Mouse (Mus musculus) embryo, embryonic 9.5 days (tissue): ENCODE results near the gene Frmd8.
"Not testable (repeated sequence)": the region's sequence is repeated elsewhere in the genome, so short reads cannot be mapped to it uniquely, and the experiment has no call there.

Source experiments
- DNase-seq: peaks from one replicate; pipeline ENCODE4 v3.0.0-alpha.2; 2017; ENCODE audit errors: extremely low spot score

Gene Frmd8

DNA sequence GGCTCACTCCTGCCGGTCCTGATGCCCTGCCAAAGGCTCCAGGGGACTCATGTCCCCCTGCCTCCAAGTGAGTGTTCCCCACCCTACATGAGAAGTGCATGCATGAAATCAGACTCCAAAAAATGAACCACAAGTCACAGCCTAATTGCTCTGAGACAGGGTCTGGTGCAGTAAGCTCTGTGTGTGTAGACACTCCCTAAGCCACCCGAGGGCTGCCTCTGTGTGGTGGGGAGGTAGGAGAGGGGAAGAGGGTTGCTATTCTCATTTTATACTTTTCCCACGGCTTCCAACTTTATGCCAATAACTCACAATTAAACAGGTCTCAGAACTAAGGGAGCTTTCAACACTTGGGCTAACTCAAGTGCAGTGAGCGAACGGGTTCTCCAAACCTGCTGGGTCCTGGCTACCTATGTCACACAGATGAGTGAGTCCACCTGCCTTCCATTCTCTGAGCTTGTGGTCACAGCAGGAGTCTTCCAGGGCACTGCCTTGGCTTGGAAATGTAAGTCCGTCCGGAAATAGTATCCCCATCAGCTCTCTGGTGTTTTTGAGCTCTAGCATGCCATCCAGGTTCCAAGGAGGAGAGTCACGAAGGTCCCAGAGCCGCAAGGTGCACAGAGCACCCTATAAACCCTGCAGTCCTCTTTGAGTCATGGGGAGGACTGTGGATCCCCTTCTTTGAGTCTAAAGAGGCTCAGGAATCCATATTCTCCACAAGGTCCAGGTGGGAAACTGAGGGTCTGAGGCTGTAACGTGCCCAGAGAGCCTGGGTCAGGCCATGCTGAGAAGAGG lies 50.1 kb downstream of the Frmd8 start:
- no peak for DNase-seq

GRCm38 (mm10) chr19:5824043-5824825 lies 50.8 kb downstream of the Frmd8 start:
- DNase-seq = no peak

- DNase-seq = peak; percentile 52
These were observed 51.7 kb downstream of the Frmd8 start for GRCm38 (mm10) chr19:5823266-5823839.

- no peak for DNase-seq
These were observed 52.3 kb downstream of the Frmd8 start for GRCm38 (mm10) chr19:5822834-5823205.

DNA sequence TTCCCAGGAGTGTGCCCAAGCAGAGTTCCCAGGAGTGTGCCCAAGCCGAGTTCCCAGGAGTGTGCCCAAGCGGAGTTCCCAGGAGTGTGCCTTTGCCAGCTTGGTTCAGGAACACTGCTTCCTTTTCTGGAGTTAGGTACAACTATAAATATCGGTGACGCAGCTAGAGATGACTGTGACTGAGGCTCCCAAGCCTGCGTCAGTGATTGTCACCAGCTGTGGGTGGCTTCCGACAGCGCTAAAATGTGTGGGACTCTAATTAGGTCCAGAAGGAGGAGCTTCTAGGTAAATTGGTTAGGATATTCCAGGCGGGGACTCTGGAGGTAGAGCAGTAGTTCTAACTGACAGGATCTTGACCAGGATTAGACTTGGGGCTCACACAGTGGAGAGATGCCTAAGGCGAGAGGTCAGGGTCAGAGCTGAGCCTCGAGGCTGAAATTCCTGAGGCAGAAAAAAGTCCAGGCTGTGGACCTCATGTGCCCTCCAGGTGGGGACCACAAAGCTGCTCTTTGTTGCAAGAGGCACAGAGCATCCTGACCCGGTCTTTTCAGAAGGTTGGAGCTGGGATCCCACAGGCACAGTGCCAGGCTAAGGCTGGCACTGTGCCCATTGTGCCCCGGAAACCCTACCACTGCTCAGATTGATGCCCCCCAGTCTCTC lies 52.8 kb downstream of the Frmd8 start:
- DNase-seq = peak; percentile 33

- no peak for DNase-seq
These were observed 53.3 kb downstream of the Frmd8 start for GRCm38 (mm10) chr19:5821847-5822173.

DNA sequence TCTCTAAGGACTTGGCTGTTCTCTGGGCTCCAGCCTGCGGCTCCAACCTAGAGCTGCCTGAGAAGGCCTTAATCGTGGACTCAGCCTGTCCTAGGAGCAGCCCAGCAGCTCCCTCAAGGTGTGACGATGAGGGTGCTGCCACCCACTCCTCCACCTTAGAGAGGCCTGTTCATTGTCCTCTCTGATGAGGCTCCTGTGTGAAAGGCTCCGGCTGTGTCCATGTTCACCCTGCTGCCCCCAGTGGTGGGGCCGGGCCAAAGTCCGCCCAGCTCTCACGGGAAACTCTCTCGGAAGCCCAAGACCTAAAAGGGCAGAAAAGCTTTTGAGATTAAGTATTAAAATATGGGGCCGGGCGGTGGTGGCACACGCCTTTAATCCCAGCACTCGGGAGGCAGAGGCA lies 55.5 kb downstream of the Frmd8 start:
- DNase-seq = peak; percentile 53

- no peak for DNase-seq
These were observed 56.5 kb downstream of the Frmd8 start for GRCm38 (mm10) chr19:5818590-5818977.

DNA sequence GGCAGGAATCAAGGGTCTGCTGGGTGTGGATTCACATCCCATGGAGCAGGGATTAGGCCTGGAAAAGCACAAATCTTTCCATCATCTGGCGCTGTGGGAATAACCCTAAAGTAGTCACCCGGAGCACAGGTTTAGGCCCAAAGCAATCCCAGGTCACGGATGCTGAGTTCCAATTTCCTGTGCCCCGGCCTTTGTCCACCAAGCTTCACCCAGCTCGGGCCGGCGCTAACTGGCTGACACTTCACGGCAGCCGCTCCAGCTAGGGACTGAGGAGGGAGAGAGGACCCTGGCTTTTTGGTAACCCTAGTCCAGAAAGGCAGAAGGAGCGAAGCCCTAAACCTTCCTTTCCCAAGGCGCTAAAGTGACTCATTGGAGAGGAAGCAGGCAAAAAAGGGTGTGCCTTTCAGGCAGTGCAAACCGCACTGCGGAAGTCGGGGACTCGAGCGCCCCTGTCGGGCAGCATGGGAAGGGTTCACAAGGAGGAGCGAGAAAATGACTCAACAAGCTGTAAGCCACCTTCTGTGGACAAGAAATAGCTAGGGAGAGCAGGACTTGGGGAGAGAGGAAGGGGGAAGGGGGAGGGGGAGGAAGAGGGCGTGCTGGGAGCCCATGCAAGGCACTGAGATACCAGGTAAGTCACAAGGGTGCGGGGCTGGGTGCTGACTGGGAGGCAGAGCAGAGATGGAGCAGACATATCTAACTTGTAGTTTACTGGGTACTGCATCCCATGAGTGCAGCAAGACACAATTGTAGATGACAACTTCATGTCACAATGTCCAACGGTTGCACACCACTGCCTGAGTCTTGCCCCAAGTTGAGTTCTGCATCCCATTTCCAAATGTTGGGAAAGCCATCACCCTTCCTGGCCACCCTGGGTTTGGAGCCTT lies 57.1 kb downstream of the Frmd8 start:
- DNase-seq = peak; percentile 83

DNA sequence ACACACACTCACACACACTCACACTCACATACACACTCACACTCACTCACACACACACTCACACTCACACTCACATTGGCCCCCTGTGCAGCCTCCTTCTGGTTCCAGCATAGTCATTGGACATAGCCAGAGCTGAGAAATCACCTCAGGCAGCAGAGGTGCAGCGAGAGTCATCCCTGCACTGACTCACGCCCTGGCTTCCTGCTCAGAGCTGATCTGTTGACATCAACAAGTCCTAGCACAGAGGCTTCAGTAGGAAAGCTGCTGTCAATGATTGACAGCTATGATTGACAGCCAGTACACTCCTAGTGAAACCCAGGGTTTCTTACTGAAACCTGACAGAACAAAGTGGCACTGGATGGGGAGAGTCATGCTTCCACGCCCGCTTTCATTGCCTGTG lies 59.1 kb downstream of the Frmd8 start:
- DNase-seq = no peak

DNA sequence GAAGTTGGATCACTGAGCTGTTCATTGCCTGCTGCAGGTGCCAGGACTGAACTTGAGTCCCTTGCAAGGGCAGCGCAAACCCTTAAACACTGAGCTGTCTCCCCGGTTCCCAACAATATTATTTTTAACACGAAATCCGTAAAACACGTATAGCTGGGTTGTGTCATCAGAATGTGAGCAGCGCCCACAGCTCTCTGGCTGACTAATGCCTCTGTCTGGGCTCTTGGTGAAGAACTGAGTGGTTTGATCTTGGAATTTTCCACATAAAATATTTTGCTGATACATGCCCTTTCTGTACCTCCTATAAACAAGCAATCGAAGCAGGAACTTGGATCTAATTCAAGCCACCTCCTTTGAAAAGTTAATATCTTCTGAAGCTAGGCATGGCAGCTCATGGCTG lies 60.1 kb downstream of the Frmd8 start:
- no peak for DNase-seq

DNA sequence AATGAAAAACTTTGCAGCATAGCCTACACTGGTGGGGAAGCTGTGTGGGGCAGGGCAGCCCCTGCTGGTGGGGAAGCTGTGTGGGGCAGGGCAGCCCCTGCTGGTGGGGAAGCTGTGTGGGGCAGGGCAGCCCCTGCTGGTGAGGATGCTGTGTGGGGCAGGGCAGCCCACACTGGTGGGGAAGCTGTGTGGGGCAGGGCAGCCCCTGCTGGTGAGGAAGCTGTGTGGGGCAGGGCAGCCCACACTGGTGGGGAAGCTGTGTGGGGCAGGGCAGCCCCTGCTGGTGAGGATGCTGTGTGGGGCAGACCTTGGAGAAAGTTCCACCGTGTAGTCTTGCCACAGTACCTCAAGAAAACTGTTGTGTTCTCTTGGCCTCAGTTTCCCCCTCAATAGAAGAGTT lies 61.0 kb downstream of the Frmd8 start:
- DNase-seq = not testable (repeated sequence)

- DNase-seq = no peak
These were observed 61.5 kb downstream of the Frmd8 start for GRCm38 (mm10) chr19:5813567-5813966.

DNA sequence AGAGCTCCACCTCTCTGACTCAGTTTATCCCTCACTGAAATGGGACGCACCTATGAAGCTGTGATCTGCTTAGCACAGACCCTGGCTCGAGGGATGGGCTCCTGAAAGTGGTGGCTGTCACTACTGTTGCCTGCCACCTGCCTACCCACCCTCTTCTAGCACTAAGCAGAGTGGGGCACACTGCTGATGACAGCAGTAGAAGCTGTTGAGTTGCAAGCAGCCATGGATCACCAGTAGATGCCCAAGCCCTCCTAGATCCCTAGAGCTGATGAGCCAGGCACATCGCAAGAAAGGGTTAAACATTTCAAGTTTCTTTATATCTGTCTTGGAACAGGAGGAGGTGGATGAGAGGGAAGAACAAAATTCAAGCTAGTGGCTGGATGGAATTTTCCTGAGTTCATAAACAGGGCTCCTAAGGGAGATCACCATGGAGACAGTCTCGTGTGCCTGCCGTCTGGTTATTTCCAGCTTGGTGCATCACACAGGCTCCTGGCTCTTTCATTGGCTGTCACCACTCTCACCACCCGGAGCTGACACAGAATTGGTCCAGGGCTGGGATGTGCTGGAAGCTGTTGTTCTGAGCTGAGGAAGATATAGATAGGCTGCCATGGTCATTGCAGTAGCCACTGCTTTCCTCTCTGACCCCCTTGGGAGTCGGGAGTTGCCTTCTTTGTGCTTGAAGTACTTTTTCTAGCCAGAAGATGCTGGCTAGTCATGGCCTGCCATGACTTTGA lies 63.1 kb downstream of the Frmd8 start:
- DNase-seq = peak; percentile 55

DNA sequence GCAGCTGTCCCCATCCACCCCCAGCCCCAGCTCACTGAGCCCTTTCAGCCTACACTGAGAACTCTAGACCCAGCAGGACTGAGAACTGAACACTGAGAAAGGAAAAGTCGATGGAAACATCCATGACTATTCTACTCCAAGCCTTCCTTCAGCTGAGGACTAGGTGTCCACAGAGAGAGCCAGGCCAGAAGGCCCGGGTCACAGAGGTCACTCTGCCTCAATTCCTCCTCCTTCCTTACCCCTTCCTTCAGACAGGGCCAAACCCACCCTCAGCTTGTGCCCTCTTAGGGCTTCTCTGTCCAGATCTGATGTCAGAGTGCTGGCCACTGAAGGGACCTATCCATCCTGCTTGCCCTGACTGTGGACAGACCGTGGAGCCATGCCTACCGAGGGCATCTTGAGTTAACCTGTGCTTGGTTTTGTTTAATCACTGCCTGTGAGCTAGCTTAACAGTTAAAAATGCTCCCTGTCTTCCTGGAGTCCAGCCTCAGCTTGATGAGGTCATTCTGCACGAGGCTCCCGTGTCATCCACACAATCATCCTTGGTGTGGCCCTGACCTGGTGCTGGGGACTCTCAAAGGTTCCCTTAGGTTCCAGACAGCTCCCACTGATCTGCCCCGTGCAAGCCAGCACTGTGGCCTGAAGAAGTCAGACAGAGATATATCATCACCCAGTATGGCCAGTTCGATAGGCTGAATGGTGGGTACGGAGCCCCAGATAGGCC lies 64.1 kb downstream of the Frmd8 start:
- DNase-seq = no peak

GRCm38 (mm10) chr19:5810103-5810839 lies 64.8 kb downstream of the Frmd8 start:
- peak; percentile 42 for DNase-seq

- DNase-seq = peak; percentile 36
These were observed 65.4 kb downstream of the Frmd8 start for GRCm38 (mm10) chr19:5809712-5810089.

- DNase-seq = no peak
These were observed 65.9 kb downstream of the Frmd8 start for GRCm38 (mm10) chr19:5808955-5809711.

DNA sequence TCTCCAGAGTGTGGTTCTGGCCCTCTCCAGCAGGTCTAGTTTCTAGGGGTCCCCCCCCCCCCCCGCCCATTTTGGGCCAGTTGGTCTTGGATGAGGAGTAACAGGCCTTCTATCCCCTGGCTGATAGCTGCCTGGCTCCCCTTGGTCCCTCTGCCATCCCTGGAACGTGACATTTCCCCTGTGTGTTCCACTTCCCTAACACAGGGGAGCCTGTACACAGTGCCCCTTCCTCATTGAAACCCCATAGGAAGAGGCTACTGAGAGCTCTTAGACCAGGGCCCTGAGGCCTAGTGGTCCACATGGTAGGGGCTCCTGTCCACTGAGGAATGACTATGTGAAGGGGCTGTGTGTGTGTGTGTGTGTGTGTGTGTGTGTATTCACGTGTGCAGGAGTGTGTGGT lies 67.3 kb downstream of the Frmd8 start:
- DNase-seq = no peak
